Mouse (Mus musculus): Measurements from ENCODE around the gene Plekhh3. TPM values are rescaled to one million over a fixed set of nuclear protein-coding genes. Genes with fewer than 3 reads are reported as not detected.
"Not testable (repeated sequence)": the region's sequence is repeated elsewhere in the genome, so short reads cannot be mapped to it uniquely, and the experiment has no call there.

The Plekhh3 gene
- polyA plus RNA-seq, 1 experiment from 2014 or later = 9.5 TPM

GRCm38 (mm10) chr11:101167211-101167962 lies 3.8 kb downstream of the Plekhh3 start:
- no peaks in the 10 kb centered on the region for H3K9me3 ChIP-seq (replicated peaks)
- no peak overlapping the region for H3K4me3 ChIP-seq (replicated peaks)
- H3K27me3 ChIP-seq (replicated peaks) = peaks cover 73% of the 10 kb centered on the region
- H3K4me1 ChIP-seq = peaks cover 45% of the 10 kb centered on the region
- H3K27ac ChIP-seq (replicated peaks) = no peak overlapping the region
- WGBS = 51% methylated on average over 19 of the region's 19 CpGs
- no peak overlapping the region for H3K4me2 ChIP-seq
- peaks cover 29% of the 10 kb centered on the region for H3K36me3 ChIP-seq
- ATAC-seq (ENCODE audit: low FRiP score) = no peak
- no peak overlapping the region for H3K9ac ChIP-seq (replicated peaks)

- Histone ChIP-seq H3K36me3 (peaks cover 35% of the 10 kb centered on the region), H3K27me3 (replicated peaks) (peaks cover 82% of the 10 kb centered on the region), H3K27ac (replicated peaks) (no peak overlapping the region), H3K4me1 (peaks cover 36% of the 10 kb centered on the region), H3K9ac (replicated peaks) (no peak overlapping the region), H3K4me2 (no peak overlapping the region), H3K4me3 (replicated peaks) (no peak overlapping the region), H3K9me3 (replicated peaks) (no peaks in the 10 kb centered on the region)
- 44% methylated on average over 14 of the region's 14 CpGs for WGBS
- no peak for ATAC-seq (ENCODE audit: low FRiP score)
Measured at GRCm38 (mm10) chr11:101166357-101166756, 4.8 kb downstream of the Plekhh3 start.

GRCm38 (mm10) chr11:101164677-101165580 lies 6.2 kb downstream of the Plekhh3 start:
- WGBS = 26% methylated on average over 35 of the region's 35 CpGs
- Histone ChIP-seq H3K4me2 (0 out of 2 replicates have a peak overlapping the region, but pooled peaks have one; percentile 47), H3K4me3 (replicated peaks) (no peak overlapping the region), H3K27me3 (replicated peaks) (peaks cover 79% of the 10 kb centered on the region), H3K27ac (replicated peaks) (no peak overlapping the region), H3K9ac (replicated peaks) (no peak overlapping the region), H3K4me1 (peaks cover 25% of the 10 kb centered on the region), H3K36me3 (peaks cover 37% of the 10 kb centered on the region), H3K9me3 (replicated peaks) (no peaks in the 10 kb centered on the region)
- no peak for ATAC-seq (ENCODE audit: low FRiP score)

GRCm38 (mm10) chr11:101164351-101164665 lies 6.8 kb downstream of the Plekhh3 start:
- Histone ChIP-seq H3K9ac (replicated peaks) (no peak overlapping the region), H3K4me2 (peak overlapping the region; percentile 47), H3K4me3 (replicated peaks) (peak overlapping the region; percentile 22; the same call in 1 of the 2 replicates), H3K9me3 (replicated peaks) (no peaks in the 10 kb centered on the region), H3K4me1 (peaks cover 19% of the 10 kb centered on the region), H3K36me3 (peaks cover 37% of the 10 kb centered on the region), H3K27ac (replicated peaks) (no peak overlapping the region), H3K27me3 (replicated peaks) (peaks cover 79% of the 10 kb centered on the region)
- ATAC-seq (ENCODE audit: low FRiP score) = no peak
- WGBS = 10% methylated on average over 21 of the region's 21 CpGs

- Histone ChIP-seq H3K9me3 (replicated peaks) (no peaks in the 10 kb centered on the region), H3K4me1 (peaks cover 13% of the 10 kb centered on the region), H3K36me3 (peaks cover 37% of the 10 kb centered on the region), H3K9ac (replicated peaks) (no peak overlapping the region), H3K4me3 (replicated peaks) (peak overlapping the region; percentile 22; the same call in 1 of the 2 replicates), H3K4me2 (peak overlapping the region; percentile 47), H3K27ac (replicated peaks) (no peak overlapping the region), H3K27me3 (replicated peaks) (peaks cover 73% of the 10 kb centered on the region)
- no peak; the same call in none of the 2 replicates for ATAC-seq (ENCODE audit: low FRiP score)
- WGBS = 16% methylated on average over 49 of the region's 49 CpGs
Measured at GRCm38 (mm10) chr11:101163476-101164350, 7.4 kb downstream of the Plekhh3 start.

GRCm38 (mm10) chr11:101162772-101163171 lies 8.4 kb downstream of the Plekhh3 start:
- H3K36me3 ChIP-seq = peaks cover 38% of the 10 kb centered on the region
- no peak for ATAC-seq (ENCODE audit: low FRiP score)
- H3K9ac ChIP-seq (replicated peaks) = no peak overlapping the region
- H3K27ac ChIP-seq (replicated peaks) = no peak overlapping the region
- no peaks in the 10 kb centered on the region for H3K9me3 ChIP-seq (replicated peaks)
- H3K27me3 ChIP-seq (replicated peaks) = peaks cover 68% of the 10 kb centered on the region
- H3K4me2 ChIP-seq = no peak overlapping the region
- H3K4me3 ChIP-seq (replicated peaks) = no peak overlapping the region
- 57% methylated on average over 5 of the region's 5 CpGs for WGBS
- peaks cover 8% of the 10 kb centered on the region for H3K4me1 ChIP-seq

- H3K4me2 ChIP-seq = no peak overlapping the region
- H3K4me3 ChIP-seq (replicated peaks) = no peak overlapping the region
- ATAC-seq (ENCODE audit: low FRiP score) = no peak
- H3K4me1 ChIP-seq = peaks cover 8% of the 10 kb centered on the region
- WGBS = 42% methylated on average over 5 of the region's 5 CpGs
- H3K36me3 ChIP-seq = peaks cover 33% of the 10 kb centered on the region
- no peak overlapping the region for H3K27ac ChIP-seq (replicated peaks)
- no peak overlapping the region for H3K9ac ChIP-seq (replicated peaks)
- no peaks in the 10 kb centered on the region for H3K9me3 ChIP-seq (replicated peaks)
- H3K27me3 ChIP-seq (replicated peaks) = peaks cover 65% of the 10 kb centered on the region
Measured at GRCm38 (mm10) chr11:101162301-101162700, 8.8 kb downstream of the Plekhh3 start.

GRCm38 (mm10) chr11:101161551-101161950 lies 9.6 kb downstream of the Plekhh3 start:
- Histone ChIP-seq H3K9me3 (replicated peaks) (no peaks in the 10 kb centered on the region), H3K36me3 (peaks cover 26% of the 10 kb centered on the region)

GRCm38 (mm10) chr11:101160981-101161505 lies 10.1 kb downstream of the Plekhh3 start:
- not testable (repeated sequence) for H3K27ac ChIP-seq (replicated peaks); H3K4me3 ChIP-seq (replicated peaks); H3K4me2 ChIP-seq; H3K9me3 ChIP-seq (replicated peaks); ATAC-seq (ENCODE audit: low FRiP score); H3K9ac ChIP-seq (replicated peaks)
- Histone ChIP-seq H3K4me1 (peaks cover 16% of the 10 kb centered on the region), H3K36me3 (peaks cover 21% of the 10 kb centered on the region), H3K27me3 (replicated peaks) (peaks cover 52% of the 10 kb centered on the region)
- WGBS = 83% methylated on average over 8 of the region's 8 CpGs

More at GRCm38 (mm10) chr11:101161551-101161950, 9.6 kb downstream of the Plekhh3 start:
- Histone ChIP-seq H3K4me1 (peaks cover 11% of the 10 kb centered on the region), H3K4me3 (replicated peaks) (no peak overlapping the region), H3K4me2 (no peak overlapping the region), H3K27ac (replicated peaks) (no peak overlapping the region), H3K9ac (replicated peaks) (no peak overlapping the region), H3K27me3 (replicated peaks) (peaks cover 57% of the 10 kb centered on the region)
- 88% methylated on average over 15 of the region's 15 CpGs for WGBS
- ATAC-seq (ENCODE audit: low FRiP score) = no peak

- not testable (repeated sequence) for H3K27ac ChIP-seq (replicated peaks); ATAC-seq (ENCODE audit: low FRiP score); H3K9me3 ChIP-seq (replicated peaks); H3K4me3 ChIP-seq (replicated peaks); H3K4me2 ChIP-seq; H3K9ac ChIP-seq (replicated peaks)
- Histone ChIP-seq H3K27me3 (replicated peaks) (peaks cover 43% of the 10 kb centered on the region), H3K4me1 (peaks cover 24% of the 10 kb centered on the region), H3K36me3 (peaks cover 16% of the 10 kb centered on the region)
- 81% methylated on average over 9 of the region's 10 CpGs for WGBS
Measured at GRCm38 (mm10) chr11:101160151-101160550, 11.0 kb downstream of the Plekhh3 start.
